Mouse (Mus musculus): ENCODE data around the gene L3mbtl1.

DNA sequence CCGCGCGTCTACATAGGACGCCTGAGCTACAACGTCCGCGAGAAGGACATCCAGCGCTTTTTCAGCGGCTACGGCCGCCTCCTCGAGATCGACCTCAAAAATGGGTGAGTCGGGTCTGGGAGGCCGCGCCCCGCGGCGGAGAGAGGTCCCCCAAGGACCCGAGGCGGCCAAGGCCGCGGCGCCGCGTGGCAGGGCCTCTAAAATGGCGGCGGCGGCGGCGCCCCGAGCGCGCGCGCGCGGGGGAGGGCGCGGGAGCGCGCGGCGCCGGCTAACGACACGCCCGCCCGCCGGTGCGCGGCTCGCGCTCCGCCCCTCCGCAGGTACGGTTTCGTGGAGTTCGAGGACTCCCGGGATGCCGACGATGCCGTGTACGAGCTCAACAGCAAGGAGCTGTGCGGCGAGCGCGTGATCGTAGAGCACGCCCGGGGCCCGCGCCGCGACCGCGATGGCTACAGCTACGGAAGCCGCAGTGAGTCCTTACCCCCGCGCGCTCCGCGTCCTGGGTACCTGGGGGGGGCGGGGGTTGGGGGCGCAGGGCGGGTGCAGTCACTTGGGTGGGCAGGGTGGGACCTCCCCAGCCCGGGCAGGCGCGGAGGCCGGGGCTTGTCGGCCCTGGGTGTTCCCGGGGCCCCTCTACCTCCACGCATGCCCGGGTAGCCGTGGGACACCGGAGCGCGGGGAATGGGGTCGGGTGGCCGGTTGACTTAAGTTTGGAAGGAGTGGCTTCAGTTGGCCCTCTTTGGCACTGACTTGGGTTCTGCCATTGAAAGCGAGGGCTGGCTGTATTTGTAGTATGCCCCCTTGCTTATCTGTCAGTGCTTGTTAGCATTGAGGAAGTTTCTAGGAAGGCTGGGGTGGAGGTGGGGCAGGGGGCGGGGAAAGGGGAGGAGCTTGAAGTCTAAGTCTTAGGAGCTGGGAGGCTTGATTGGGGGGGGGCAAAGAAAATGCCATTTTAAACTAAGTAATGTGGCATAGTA, 11.3 kb upstream of the L3mbtl1 start:
- TF ChIP-seq CTCF (conservative IDR thresholded peaks at IDR 0.05; ENCODE audit: insufficient read depth, insufficient read length, low read depth, low read length): no peak
- no peak for TF ChIP-seq POLR2A (IDR thresholded peaks at IDR 0.05; ENCODE audit: low read depth, low read length)

All from kidney, adult 2 months (tissue).